ENCODE assay signal across 9 mouse cellular contexts in the genomic region with DNA sequence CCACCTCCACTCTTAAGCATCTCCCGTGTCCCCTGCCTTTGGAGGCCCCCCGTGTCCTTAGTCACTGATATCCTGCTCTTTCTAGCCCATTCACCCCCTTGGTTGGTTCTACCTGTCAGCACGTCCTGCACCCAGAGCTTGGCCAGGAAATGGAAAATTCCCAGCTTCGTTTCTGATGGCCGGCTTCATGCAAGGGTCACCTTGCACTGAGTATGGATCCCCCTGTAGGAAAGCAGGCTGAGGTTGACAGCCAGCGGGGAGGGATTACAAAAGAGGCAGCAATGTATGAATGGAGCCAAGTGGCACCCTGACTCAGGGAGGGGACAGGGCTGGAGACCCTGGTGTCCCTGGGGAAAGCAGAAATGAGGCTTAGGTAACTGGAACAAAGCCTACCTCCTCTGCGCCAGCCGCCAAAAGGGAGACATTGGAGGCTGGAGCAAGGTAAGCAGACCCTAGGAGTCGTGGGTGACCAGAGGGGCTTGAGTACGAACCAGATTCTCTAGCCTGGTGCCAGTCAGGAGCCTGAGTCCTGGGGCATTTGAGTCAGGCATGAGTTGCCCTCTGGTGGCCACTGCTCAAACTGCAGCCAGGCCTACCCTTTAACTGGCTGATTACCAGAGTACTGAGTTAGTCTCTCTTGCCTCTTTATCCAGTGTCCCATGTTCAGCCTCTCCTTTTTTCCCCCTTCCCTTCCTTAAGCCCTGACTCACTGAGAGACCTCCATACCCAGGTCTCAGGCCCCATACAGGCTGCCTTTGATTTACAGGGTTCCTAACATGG. TPM values are rescaled to one million over a fixed set of nuclear protein-coding genes. Genes with fewer than 3 reads are reported as not detected.
DNase-seq lines count a peak whose midpoint lies in the region; ATAC-seq and TF ChIP-seq lines count a peak whose summit lies in the region.
"Had no signal": no experiment of that assay in that cellular context is flagged by ENCODE, and none has a peak within 500 bp of the region (broad histone marks: within the 10 kb centered on the region; RNA-seq: fewer than 3 reads in every experiment).

No protein-coding gene starts in this region.

- H3K4me1 ChIP-seq in E14TG2a.4 (replicated peaks; ENCODE audit: low read depth, low read length) = peaks cover 70% of the 10 kb centered on the region
- H3K4me1 ChIP-seq in forebrain, embryonic 14.5 days (ENCODE audit: control insufficient read depth, insufficient read depth, low read length) = peaks cover 22% of the 10 kb centered on the region
- H3K4me1 ChIP-seq in heart, postnatal 0 days (ENCODE audit: control insufficient read depth, insufficient read depth) = peaks cover 54% of the 10 kb centered on the region
- no peaks in the 10 kb centered on the region for H3K4me1 ChIP-seq in liver, embryonic 14.5 days (replicated peaks; ENCODE audit: control insufficient read depth in 2 of 2, insufficient read depth in 2 of 2, low read length in 1 of 2)
- H3K4me1 ChIP-seq in neural tube, embryonic 12.5 days = 0 out of 2 replicates have a peak, but pooled peaks cover 5% of the 10 kb centered on the region
- H3K4me1 ChIP-seq in testis, adult 2 months (ENCODE audit: control insufficient read depth, insufficient read depth, low read length) = peaks cover 6% of the 10 kb centered on the region

- no peaks in the 10 kb centered on the region for H3K9me3 ChIP-seq in E14TG2a.4 (ENCODE audit: low read length)
- H3K9me3 ChIP-seq in forebrain, embryonic 14.5 days (replicated peaks; ENCODE audit: control insufficient read depth, low read length) = no peaks in the 10 kb centered on the region
- H3K9me3 ChIP-seq in heart, postnatal 0 days (replicated peaks; ENCODE audit: control insufficient read depth, low read length) = no peaks in the 10 kb centered on the region
- no peaks in the 10 kb centered on the region for H3K9me3 ChIP-seq in liver, embryonic 14.5 days (ENCODE audit: control insufficient read depth, low read length)
- no peaks in the 10 kb centered on the region for H3K9me3 ChIP-seq in neural tube, embryonic 12.5 days

- DNase-seq in c-Kit-positive CD71-positive TER-119-positive erythroid progenitor cells, embryonic 14.5 days (ENCODE audit: low spot score) = peak; percentile 84
- peak; percentile 93 for DNase-seq in forebrain, embryonic 14.5 days (ENCODE audit: low spot score)
- DNase-seq in heart, postnatal 0 days (ENCODE audit: low spot score) = peak; percentile 70
- peak; percentile 88 to 93 for DNase-seq in kidney, postnatal 25 days
- DNase-seq in liver, embryonic 14.5 days (ENCODE audit: low read depth in 3 of 3, low spot score in 3 of 3) = peak in 2 of 3 experiments; percentile 65 to 71

- no peaks in the 10 kb centered on the region for H3K27me3 ChIP-seq in E14TG2a.4 (ENCODE audit: insufficient read depth, low read length)
- H3K27me3 ChIP-seq in forebrain, embryonic 14.5 days (replicated peaks; ENCODE audit: control insufficient read depth, insufficient read depth, low read length) = no peaks in the 10 kb centered on the region
- no peaks in the 10 kb centered on the region for H3K27me3 ChIP-seq in heart, postnatal 0 days (ENCODE audit: control insufficient read depth, insufficient read depth, low read length)
- no peaks in the 10 kb centered on the region for H3K27me3 ChIP-seq in liver, embryonic 14.5 days (ENCODE audit: control insufficient read depth, insufficient read depth, low read length)
- no peaks in the 10 kb centered on the region for H3K27me3 ChIP-seq in neural tube, embryonic 12.5 days (replicated peaks)
- no peaks in the 10 kb centered on the region for H3K27me3 ChIP-seq in testis, adult 2 months (ENCODE audit: control insufficient read depth, insufficient read depth, low read length)

- no peak overlapping the region for H3K4me3 ChIP-seq in E14TG2a.4 (replicated peaks; ENCODE audit: low read length)
- no peak overlapping the region for H3K4me3 ChIP-seq in forebrain, embryonic 14.5 days (ENCODE audit: low read depth, low read length)
- H3K4me3 ChIP-seq in heart, postnatal 0 days (ENCODE audit: low read depth, low read length) = no peak overlapping the region
- H3K4me3 ChIP-seq in liver, embryonic 14.5 days (ENCODE audit: insufficient read depth in 1 of 2, low read depth in 2 of 2, low read length in 2 of 2) = no peak overlapping the region
- H3K4me3 ChIP-seq in neural tube, embryonic 12.5 days = no peak overlapping the region
- H3K4me3 ChIP-seq in testis, adult 2 months (ENCODE audit: control insufficient read depth, low read depth, low read length) = no peak overlapping the region
- H3K4me3 ChIP-seq: erythroblast, embryonic 14.5 days had no signal

- peak overlapping the region; percentile 58; the same call in 1 of the 2 replicates for H3K27ac ChIP-seq in forebrain, embryonic 14.5 days (ENCODE audit: low read depth, low read length)
- peak overlapping the region; percentile 73 for H3K27ac ChIP-seq in heart, postnatal 0 days (ENCODE audit: low read depth)
- H3K27ac ChIP-seq in liver, embryonic 14.5 days = no peak overlapping the region
- H3K27ac ChIP-seq in neural tube, embryonic 12.5 days = no peak overlapping the region
- H3K27ac ChIP-seq in testis, adult 2 months (ENCODE audit: control insufficient read depth, insufficient read depth, low read depth, low read length) = no peak overlapping the region

- TF ChIP-seq EP300 in heart, postnatal 0 days (IDR thresholded peaks at IDR 0.05; ENCODE audit: low read depth) = no peak
- no peak for TF ChIP-seq EP300 in liver, embryonic 14.5 days (IDR thresholded peaks at IDR 0.05; ENCODE audit: low read depth)

- H3K4me2 ChIP-seq in forebrain, embryonic 14.5 days (ENCODE audit: low read length) = no peak overlapping the region
- H3K4me2 ChIP-seq in heart, postnatal 0 days (ENCODE audit: low read depth, low read length) = peak overlapping the region; percentile 21; the same call in 1 of the 2 replicates
- H3K4me2 ChIP-seq in liver, embryonic 14.5 days (ENCODE audit: low read depth) = no peak overlapping the region
- H3K4me2 ChIP-seq in neural tube, embryonic 12.5 days (replicated peaks) = no peak overlapping the region

- 46% methylated on average over 10 of the region's 10 CpGs for WGBS in forebrain, embryonic 14.5 days
- 21% methylated on average over 10 of the region's 10 CpGs for WGBS in heart, postnatal 0 days
- WGBS in liver, embryonic 14.5 days (ENCODE audit: insufficient replicate concordance) = 54% methylated on average over 10 of the region's 10 CpGs
- WGBS in neural tube, embryonic 12.5 days = 43% methylated on average over 10 of the region's 10 CpGs

- no peak overlapping the region for H3K9ac ChIP-seq in forebrain, embryonic 14.5 days (ENCODE audit: low read length)
- no peak overlapping the region for H3K9ac ChIP-seq in heart, postnatal 0 days (replicated peaks; ENCODE audit: low read depth, low read length)
- H3K9ac ChIP-seq in liver, embryonic 14.5 days (replicated peaks) = no peak overlapping the region
- H3K9ac ChIP-seq in neural tube, embryonic 12.5 days = no peak overlapping the region

- ATAC-seq in forebrain, embryonic 14.5 days = peak; percentile 67
- peak; percentile 62 for ATAC-seq in heart, postnatal 0 days (ENCODE audit: insufficient read depth, low read depth)
- ATAC-seq in liver, embryonic 14.5 days (ENCODE audit: insufficient read depth) = peak; percentile 47
- ATAC-seq in neural tube, embryonic 12.5 days (ENCODE audit: low FRiP score, low read depth) = peak; percentile 45

- H3K36me3 ChIP-seq in E14TG2a.4 (ENCODE audit: insufficient read depth, low read length) = peaks cover 47% of the 10 kb centered on the region
- H3K36me3 ChIP-seq in forebrain, embryonic 14.5 days (ENCODE audit: control insufficient read depth, insufficient read depth, low read length) = peaks cover 37% of the 10 kb centered on the region
- H3K36me3 ChIP-seq in heart, postnatal 0 days (replicated peaks; ENCODE audit: control insufficient read depth, insufficient read depth, low read length) = peaks cover 51% of the 10 kb centered on the region
- peaks cover 49% of the 10 kb centered on the region for H3K36me3 ChIP-seq in liver, embryonic 14.5 days (replicated peaks; ENCODE audit: control insufficient read depth, insufficient read depth, low read depth)
- H3K36me3 ChIP-seq in neural tube, embryonic 12.5 days = peaks cover 53% of the 10 kb centered on the region
- H3K36me3 ChIP-seq in testis, adult 2 months (ENCODE audit: control insufficient read depth, insufficient read depth, low read length) = no peaks in the 10 kb centered on the region

- no peak for TF ChIP-seq POLR2A in testis, adult 2 months (IDR thresholded peaks at IDR 0.05; ENCODE audit: control insufficient read depth, low read depth, low read length)

- TF ChIP-seq CTCF in E14TG2a.4 (conservative IDR thresholded peaks at IDR 0.05; ENCODE audit: low read length) = peak; percentile 99
- peak; percentile 88 for TF ChIP-seq CTCF in heart, postnatal 0 days (IDR thresholded peaks at IDR 0.05; ENCODE audit: low read depth)
- TF ChIP-seq CTCF in liver, embryonic 14.5 days (IDR thresholded peaks at IDR 0.05; ENCODE audit: low read depth) = peak; percentile 98
- peak; percentile 86 for TF ChIP-seq CTCF in testis, adult 2 months (IDR thresholded peaks at IDR 0.05; ENCODE audit: control insufficient read depth, insufficient read depth, insufficient replicate concordance, low read depth, low read length)

RNA-seq across cellular contexts. Expression of a gene that starts 11.5 kb away (rescaled TPM):
- 52.3 and 62.1 TPM in 2 replicates for polyA plus RNA-seq in forebrain, embryonic 14.5 days (2014; fragmentation: Nextera tagmentation; extraction: Ambion mirVana)
- 167 and 192 TPM in 2 replicates for total RNA-seq in heart, postnatal 0 days (2014; rRNA removed; ENCODE audit: low replicate concordance)
- 221 and 232 TPM in 2 replicates for polyA plus RNA-seq in heart, postnatal 0 days (2015; fragmentation: Nextera tagmentation; extraction: Ambion mirVana)
- polyA plus RNA-seq in liver, embryonic 14.5 days (2012; rRNA removed) = 23.0 and 26.8 TPM in 2 replicates
- polyA plus RNA-seq in liver, embryonic 14.5 days (2014; fragmentation: Nextera tagmentation; extraction: Ambion mirVana) = 49.7 and 62.2 TPM in 2 replicates
- 68.4 and 68.7 TPM in 2 replicates for polyA plus RNA-seq in neural tube, embryonic 12.5 days (2016; fragmentation: Nextera tagmentation; extraction: Ambion mirVana)
- 423 and 435 TPM in 2 replicates for polyA plus RNA-seq in testis, adult 2 months (2012; rRNA removed)

RNA-seq across cellular contexts. Expression of a gene that starts 15.7 kb away (rescaled TPM):
- polyA plus RNA-seq in forebrain, embryonic 14.5 days (2014; fragmentation: Nextera tagmentation; extraction: Ambion mirVana) = 13.8 and 14.5 TPM in 2 replicates
- total RNA-seq in heart, postnatal 0 days (2014; rRNA removed; ENCODE audit: low replicate concordance) = 1.3 and 5.8 TPM in 2 replicates
- polyA plus RNA-seq in heart, postnatal 0 days (2015; fragmentation: Nextera tagmentation; extraction: Ambion mirVana) = 0.56 and 0.65 TPM in 2 replicates
- polyA plus RNA-seq in liver, embryonic 14.5 days (2012; rRNA removed) = 0.96 and 1.2 TPM in 2 replicates
- polyA plus RNA-seq in liver, embryonic 14.5 days (2014; fragmentation: Nextera tagmentation; extraction: Ambion mirVana) = 0.03 and 0.05 TPM in 2 replicates
- polyA plus RNA-seq in neural tube, embryonic 12.5 days (2016; fragmentation: Nextera tagmentation; extraction: Ambion mirVana) = 16.4 and 21.8 TPM in 2 replicates
- polyA plus RNA-seq in testis, adult 2 months (2012; rRNA removed) = 0.97 and 0.98 TPM in 2 replicates

RNA-seq across cellular contexts. Expression of a gene that starts 21.6 kb away (rescaled TPM):
- polyA plus RNA-seq in forebrain, embryonic 14.5 days (2014; fragmentation: Nextera tagmentation; extraction: Ambion mirVana) = 55.1 and 60.0 TPM in 2 replicates
- 24.0 and 24.5 TPM in 2 replicates for total RNA-seq in heart, postnatal 0 days (2014; rRNA removed; ENCODE audit: low replicate concordance)
- 10.4 and 15.4 TPM in 2 replicates for polyA plus RNA-seq in heart, postnatal 0 days (2015; fragmentation: Nextera tagmentation; extraction: Ambion mirVana)
- 22.8 and 23.1 TPM in 2 replicates for polyA plus RNA-seq in liver, embryonic 14.5 days (2012; rRNA removed)
- polyA plus RNA-seq in liver, embryonic 14.5 days (2014; fragmentation: Nextera tagmentation; extraction: Ambion mirVana) = 25.5 and 27.0 TPM in 2 replicates
- polyA plus RNA-seq in neural tube, embryonic 12.5 days (2016; fragmentation: Nextera tagmentation; extraction: Ambion mirVana) = 61.5 TPM in 2 replicates
- 48.3 and 60.4 TPM in 2 replicates for polyA plus RNA-seq in testis, adult 2 months (2012; rRNA removed)

RNA-seq across cellular contexts. Expression of a gene that starts 30.4 kb away (rescaled TPM):
- 13.1 and 13.2 TPM in 2 replicates for polyA plus RNA-seq in forebrain, embryonic 14.5 days (2014; fragmentation: Nextera tagmentation; extraction: Ambion mirVana)
- total RNA-seq in heart, postnatal 0 days (2014; rRNA removed; ENCODE audit: low replicate concordance) = 18.0 and 19.6 TPM in 2 replicates
- polyA plus RNA-seq in heart, postnatal 0 days (2015; fragmentation: Nextera tagmentation; extraction: Ambion mirVana) = 5.0 and 5.4 TPM in 2 replicates
- 12.2 and 13.3 TPM in 2 replicates for polyA plus RNA-seq in liver, embryonic 14.5 days (2012; rRNA removed)
- polyA plus RNA-seq in liver, embryonic 14.5 days (2014; fragmentation: Nextera tagmentation; extraction: Ambion mirVana) = 5.1 and 6.4 TPM in 2 replicates
- polyA plus RNA-seq in neural tube, embryonic 12.5 days (2016; fragmentation: Nextera tagmentation; extraction: Ambion mirVana) = 11.3 and 15.4 TPM in 2 replicates
- polyA plus RNA-seq in testis, adult 2 months (2012; rRNA removed) = 103 and 114 TPM in 2 replicates

RNA-seq across cellular contexts. Expression of a gene that starts 30.5 kb away (rescaled TPM):
- polyA plus RNA-seq in forebrain, embryonic 14.5 days (2014; fragmentation: Nextera tagmentation; extraction: Ambion mirVana) = 7.3 and 7.7 TPM in 2 replicates
- total RNA-seq in heart, postnatal 0 days (2014; rRNA removed; ENCODE audit: low replicate concordance) = 1.4 and 8.7 TPM in 2 replicates
- 2.2 and 3.6 TPM in 2 replicates for polyA plus RNA-seq in heart, postnatal 0 days (2015; fragmentation: Nextera tagmentation; extraction: Ambion mirVana)
- 2.2 and 3.1 TPM in 2 replicates for polyA plus RNA-seq in liver, embryonic 14.5 days (2012; rRNA removed)
- polyA plus RNA-seq in liver, embryonic 14.5 days (2014; fragmentation: Nextera tagmentation; extraction: Ambion mirVana) = 2.1 and 2.4 TPM in 2 replicates
- polyA plus RNA-seq in neural tube, embryonic 12.5 days (2016; fragmentation: Nextera tagmentation; extraction: Ambion mirVana) = 12.2 and 16.6 TPM in 2 replicates
- polyA plus RNA-seq in testis, adult 2 months (2012; rRNA removed) = 10.9 and 12.3 TPM in 2 replicates

Comparison
In these comparisons a context has a peak if more than half of its experiments do, and no peak if none do; other contexts are left out.
1. H3K27ac ChIP-seq: peak in forebrain, embryonic 14.5 days (single experiment) and heart, postnatal 0 days (single experiment); none in liver, embryonic 14.5 days (single experiment), neural tube, embryonic 12.5 days (single experiment) and testis, adult 2 months (single experiment).
2. Peak in every context shown above with its lines, with median percentiles within 50 percentile points of each other: CTCF ChIP-seq, DNase-seq and ATAC-seq.